Mouse (Mus musculus) small intestine, adult 2 months (tissue): Measurements from ENCODE around the gene Rps6.

Source experiments
- CTCF ChIP-seq: fragments of 200-500 bp; IDR thresholded peaks from 2 replicates; pipeline ENCODE4 v1.5.1; 2012; ENCODE audit warnings: low read depth, mild to moderate bottlenecking, control low read depth, inconsistent platforms, low read length, moderate library complexity, mixed read lengths; ENCODE audit not compliant: insufficient replicate concordance, insufficient read length; ENCODE audit errors: extremely low read depth
- POLR2A ChIP-seq: fragments of 200-500 bp; IDR thresholded peaks from 2 replicates; pipeline ENCODE4 v1.6.1; 2012; ENCODE audit warnings: low read depth, mild to moderate bottlenecking, control low read depth, inconsistent platforms, low read length, moderate library complexity

GRCm38 (mm10) chr4:86814850-86815249 lies 42.4 kb downstream of the Rps6 start:
- TF ChIP-seq CTCF, result no peak
- no peak for TF ChIP-seq POLR2A
